Mouse (Mus musculus) megakaryocyte progenitor cell, adult 5-6 weeks (primary cell): Measurements from ENCODE around the gene Clspn. TPM values are rescaled to one million over a fixed set of nuclear protein-coding genes. Genes with fewer than 3 reads are reported as not detected.

Experiments
- ATAC-seq: replicated peaks from 2 replicates; pipeline ENCODE4 v1.8.0; 2016; ENCODE audit warnings: mild to moderate bottlenecking, moderate TSS enrichment, inconsistent platforms; ENCODE audit not compliant: poor library complexity
- total RNA-seq, 2 experiments: library from RNA; stranded (forward) in 1 of 2; stranded (reverse) in 1 of 2; fragments of 157-497, 149-512 nt in 1 of 2; fragments of 200-1000 nt in 1 of 2; gene quantifications; 2 replicates each; pipeline versions ENCODE4 v1.2.3 to v1.2.4; 2015 to 2017

Clspn gene
- total RNA-seq, 2 experiments from 2014 or later = 33.7 to 66.8 TPM

GRCm38 (mm10) chr4:126627021-126627681, 70.4 kb downstream of the Clspn start:
- peak; percentile 54; the same call in 1 of the 2 replicates for ATAC-seq

- ATAC-seq = no peak
These were observed 75.2 kb downstream of the Clspn start for GRCm38 (mm10) chr4:126631922-126632321.

GRCm38 (mm10) chr4:126632668-126633067, 75.9 kb downstream of the Clspn start:
- no peak for ATAC-seq

GRCm38 (mm10) chr4:126636330-126636729, 79.6 kb downstream of the Clspn start:
- no peak for ATAC-seq

- ATAC-seq = no peak
These were observed 80.7 kb downstream of the Clspn start for GRCm38 (mm10) chr4:126637446-126637845.

GRCm38 (mm10) chr4:126639339-126639738, 82.6 kb downstream of the Clspn start:
- no peak for ATAC-seq

- ATAC-seq = no peak
These were observed 85.2 kb downstream of the Clspn start for GRCm38 (mm10) chr4:126641901-126642300.

Other genes with a start within 250 kb of the Clspn start
- gene Adprhl2, start 235.2 kb upstream of the Clspn start, total RNA-seq (2015) = 6.6 and 9.3 TPM in 2 replicates
- gene Adprhl2, start 235.2 kb upstream of the Clspn start, total RNA-seq (2017) = 27.9 and 34.4 TPM in 2 replicates
- gene Tekt2, start 231.2 kb upstream of the Clspn start, total RNA-seq (2015) = not detected in 2 replicates
- gene Tekt2, start 231.2 kb upstream of the Clspn start, total RNA-seq (2017) = not detected in 2 replicates
- 6.3 and 11.3 TPM in 2 replicates for gene Ago3, start 127.4 kb upstream of the Clspn start, total RNA-seq (2015)
- 3.0 and 9.2 TPM in 2 replicates for gene Ago3, start 127.4 kb upstream of the Clspn start, total RNA-seq (2017)
- 14.8 and 20.4 TPM in 2 replicates for gene Ago1, start 88.4 kb upstream of the Clspn start, total RNA-seq (2015)
- gene Ago1, start 88.4 kb upstream of the Clspn start, total RNA-seq (2017) = 16.0 and 19.6 TPM in 2 replicates
- gene Ago4, start 23.5 kb upstream of the Clspn start, total RNA-seq (2015) = 2.0 and 2.1 TPM in 2 replicates
- gene Ago4, start 23.5 kb upstream of the Clspn start, total RNA-seq (2017) = 3.2 and 4.9 TPM in 2 replicates
- gene 5730409E04Rik, start 52.9 kb downstream of the Clspn start, total RNA-seq (2015) = 1.3 and 1.7 TPM in 2 replicates
- gene 5730409E04Rik, start 52.9 kb downstream of the Clspn start, total RNA-seq (2017) = 2.2 and 2.3 TPM in 2 replicates
- 240 and 298 TPM in 2 replicates for gene Psmb2, start 120.7 kb downstream of the Clspn start, total RNA-seq (2015)
- 112 and 159 TPM in 2 replicates for gene Psmb2, start 120.7 kb downstream of the Clspn start, total RNA-seq (2017)
- gene Tfap2e, start 179.3 kb downstream of the Clspn start, total RNA-seq (2015) = not detected in 2 replicates
- not detected in 2 replicates for gene Tfap2e, start 179.3 kb downstream of the Clspn start, total RNA-seq (2017)
- 8.9 and 9.6 TPM in 2 replicates for gene Ncdn, start 196.5 kb downstream of the Clspn start, total RNA-seq (2015)
- gene Ncdn, start 196.5 kb downstream of the Clspn start, total RNA-seq (2017) = 8.2 and 8.5 TPM in 2 replicates
- gene AU040320, start 196.6 kb downstream of the Clspn start, total RNA-seq (2015) = 11.6 and 14.3 TPM in 2 replicates
- gene AU040320, start 196.6 kb downstream of the Clspn start, total RNA-seq (2017) = 12.5 and 19.1 TPM in 2 replicates